Mouse (Mus musculus): ENCODE results near the gene Nfxl1. TPM values are rescaled to one million over a fixed set of nuclear protein-coding genes. Genes with fewer than 3 reads are reported as not detected.

Gene Nfxl1
- 6.0 TPM for polyA plus RNA-seq (2017; shearing (Covaris generic))

GRCm38 (mm10) chr5:72559544-72560049 is at the start of gene Nfxl1:
TSS of gene Nfxl1 (minus strand) at chr5:72559684.

GRCm38 (mm10) chr5:72587192-72587681 is 27.8 kb upstream of the Nfxl1 start, which contains the start of gene Gm5868:
TSS of gene Gm5868 (minus strand) at chr5:72587551.

DNA sequence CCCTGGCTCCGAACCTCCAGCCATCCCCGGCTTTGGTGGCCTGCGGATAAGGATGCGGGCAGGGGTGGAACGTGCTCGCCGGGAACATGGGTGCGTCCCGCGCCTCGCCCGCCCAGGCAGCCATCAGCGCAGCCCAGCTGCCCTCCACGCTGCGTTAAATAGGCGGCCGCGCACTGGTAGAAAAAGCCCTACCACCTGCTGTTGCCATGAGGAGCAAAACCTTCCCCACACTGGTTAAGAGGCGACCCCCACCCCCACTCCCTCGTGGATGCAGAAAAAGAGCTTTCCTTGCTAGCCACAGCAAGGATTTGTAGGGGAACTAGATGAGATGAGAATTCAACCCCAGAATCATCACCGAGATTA is 21.5 kb upstream of the Nfxl1 start, which contains the start of gene Zar1:
Zar1 (minus strand) TSS at position 285 of the 363 bp plus-strand sequence.

GRCm38 (mm10) chr5:72503531-72504523 is 55.7 kb downstream of the Nfxl1 start, which contains the start of gene Corin:
TSS of gene Corin (minus strand) at chr5:72504473.

Other genes starting within 250 kb of the Nfxl1 start
- gene Corin, start 55.2 kb downstream of the Nfxl1 start, polyA plus RNA-seq (2017; shearing (Covaris generic)): 0.13 TPM
- gene Zar1, start 21.6 kb upstream of the Nfxl1 start, polyA plus RNA-seq (2017; shearing (Covaris generic)): not detected
- gene Gm5868, start 27.9 kb upstream of the Nfxl1 start, polyA plus RNA-seq (2017; shearing (Covaris generic)): not detected
- 3.4 TPM for gene Cnga1, start 84.6 kb upstream of the Nfxl1 start, polyA plus RNA-seq (2017; shearing (Covaris generic))
- gene Nipal1, start 88.1 kb upstream of the Nfxl1 start, polyA plus RNA-seq (2017; shearing (Covaris generic)): 24.2 TPM
- gene Txk, start 193.1 kb upstream of the Nfxl1 start, polyA plus RNA-seq (2017; shearing (Covaris generic)): 60.6 TPM